ENCODE assay signal across 13 mouse cellular contexts in the genomic region with DNA sequence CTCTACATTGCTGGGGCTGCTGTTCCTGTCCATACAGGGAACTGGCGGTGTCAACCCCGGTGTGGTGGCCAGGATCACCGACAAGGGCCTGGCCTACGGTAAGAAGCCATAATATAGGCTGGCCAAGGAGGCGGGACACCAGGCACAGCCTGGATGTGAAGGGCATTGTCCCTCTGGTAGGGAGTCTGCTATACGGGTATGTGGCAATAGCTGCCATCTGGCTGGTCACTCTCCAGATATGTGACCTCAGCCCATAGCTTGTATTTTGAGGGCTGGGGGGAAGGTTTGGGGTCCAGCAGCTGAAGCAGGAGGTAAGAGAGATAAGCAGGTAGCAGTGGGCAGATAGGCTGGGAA. TPM values are rescaled to one million over a fixed set of nuclear protein-coding genes. Genes with fewer than 3 reads are reported as not detected.
DNase-seq lines count a peak whose midpoint lies in the region; ATAC-seq lines count a peak whose summit lies in the region.
"Had no signal": no experiment of that assay in that cellular context is flagged by ENCODE, and none has a peak within 500 bp of the region (broad histone marks: within the 10 kb centered on the region; RNA-seq: fewer than 3 reads in every experiment).

No protein-coding gene starts in this region.

- H3K9me3 ChIP-seq in heart, embryonic 15.5 days (replicated peaks), result no peaks in the 10 kb centered on the region
- no peaks in the 10 kb centered on the region for H3K9me3 ChIP-seq in neural tube, embryonic 11.5 days (ENCODE audit: control insufficient read depth, low read length)
- H3K9me3 ChIP-seq in neural tube, embryonic 15.5 days (replicated peaks), result no peaks in the 10 kb centered on the region
- H3K9me3 ChIP-seq in limb, embryonic 13.5 days, result no peaks in the 10 kb centered on the region

- no peak overlapping the region for H3K9ac ChIP-seq in heart, embryonic 15.5 days
- 0 out of 2 replicates have a peak overlapping the region, but pooled peaks have one; percentile 6 for H3K9ac ChIP-seq in neural tube, embryonic 11.5 days (ENCODE audit: low read length)
- no peak overlapping the region for H3K9ac ChIP-seq in neural tube, embryonic 15.5 days (replicated peaks)
- no peak overlapping the region for H3K9ac ChIP-seq in limb, embryonic 13.5 days

- DNase-seq in heart, adult 11 months, result no peak
- DNase-seq in neural tube, embryonic 11.5 days (ENCODE audit: low spot score), result peak; percentile 23
- no peak for DNase-seq in cerebellum, postnatal 4 days (ENCODE audit: low spot score in 2 of 2)
- DNase-seq in adrenal gland, postnatal 14 days, result no peak
- DNase-seq: cerebellum, postnatal 25 days; thymus, adult 2 months had no signal

- H3K27ac ChIP-seq in heart, embryonic 15.5 days, result peak overlapping the region; percentile 12
- H3K27ac ChIP-seq in neural tube, embryonic 11.5 days (ENCODE audit: low read depth, low read length), result 0 out of 2 replicates have a peak overlapping the region, but pooled peaks have one; percentile 27
- no peak overlapping the region for H3K27ac ChIP-seq in neural tube, embryonic 15.5 days (replicated peaks)
- peak overlapping the region; percentile 22; the same call in 1 of the 2 replicates for H3K27ac ChIP-seq in limb, embryonic 13.5 days
- H3K27ac ChIP-seq: layer of hippocampus, adult 2 months had no signal

- H3K4me3 ChIP-seq in heart, embryonic 15.5 days, result peak overlapping the region; percentile 1; the same call in 1 of the 2 replicates
- H3K4me3 ChIP-seq in neural tube, embryonic 11.5 days (ENCODE audit: low read depth, low read length), result no peak overlapping the region
- H3K4me3 ChIP-seq in neural tube, embryonic 15.5 days (replicated peaks), result no peak overlapping the region
- no peak overlapping the region for H3K4me3 ChIP-seq in limb, embryonic 13.5 days
- H3K4me3 ChIP-seq: layer of hippocampus, adult 2 months had no signal

- ATAC-seq in heart, embryonic 15.5 days (replicated peaks; ENCODE audit: insufficient number of reproducible peaks, insufficient read depth, low FRiP score, low read depth), result no peak
- ATAC-seq in neural tube, embryonic 11.5 days (ENCODE audit: insufficient read depth, low FRiP score, low TSS enrichment), result no peak
- ATAC-seq in neural tube, embryonic 15.5 days (ENCODE audit: low FRiP score), result no peak
- ATAC-seq in limb, embryonic 13.5 days (ENCODE audit: low FRiP score, low read depth), result 0 out of 2 replicates have a peak, but pooled peaks have one; percentile 22
- ATAC-seq in activated CD4-positive, CD25-positive, alpha-beta regulatory T cell, adult 4 months, result no peak

- peaks cover 10% of the 10 kb centered on the region for H3K4me1 ChIP-seq in heart, embryonic 15.5 days (replicated peaks)
- H3K4me1 ChIP-seq in neural tube, embryonic 11.5 days (ENCODE audit: control insufficient read depth, insufficient read depth, low read length), result no peaks in the 10 kb centered on the region
- H3K4me1 ChIP-seq in neural tube, embryonic 15.5 days, result no peaks in the 10 kb centered on the region; the same call in 1 of the 2 replicates
- peaks cover 10% of the 10 kb centered on the region for H3K4me1 ChIP-seq in limb, embryonic 13.5 days

- H3K36me3 ChIP-seq in heart, embryonic 15.5 days, result no peaks in the 10 kb centered on the region
- H3K36me3 ChIP-seq in neural tube, embryonic 11.5 days (ENCODE audit: control insufficient read depth, insufficient read depth, low read length), result no peaks in the 10 kb centered on the region
- H3K36me3 ChIP-seq in neural tube, embryonic 15.5 days, result no peaks in the 10 kb centered on the region
- no peaks in the 10 kb centered on the region for H3K36me3 ChIP-seq in limb, embryonic 13.5 days

- H3K4me2 ChIP-seq in heart, embryonic 15.5 days, result peak overlapping the region; percentile 16
- no peak overlapping the region for H3K4me2 ChIP-seq in neural tube, embryonic 11.5 days (ENCODE audit: low read depth)
- H3K4me2 ChIP-seq in neural tube, embryonic 15.5 days, result no peak overlapping the region
- no peak overlapping the region; the same call in 1 of the 2 replicates for H3K4me2 ChIP-seq in limb, embryonic 13.5 days (replicated peaks)

- no peaks in the 10 kb centered on the region for H3K27me3 ChIP-seq in heart, embryonic 15.5 days
- no peaks in the 10 kb centered on the region for H3K27me3 ChIP-seq in neural tube, embryonic 11.5 days (ENCODE audit: control insufficient read depth, insufficient read depth, low read length)
- H3K27me3 ChIP-seq in neural tube, embryonic 15.5 days (replicated peaks), result no peaks in the 10 kb centered on the region
- H3K27me3 ChIP-seq in limb, embryonic 13.5 days, result no peaks in the 10 kb centered on the region

- WGBS in heart, embryonic 15.5 days, result 37% methylated on average over 6 of the region's 6 CpGs
- WGBS in neural tube, embryonic 11.5 days, result 40% methylated on average over 6 of the region's 6 CpGs
- 46% methylated on average over 6 of the region's 6 CpGs for WGBS in neural tube, embryonic 15.5 days
- WGBS in limb, embryonic 13.5 days, result 47% methylated on average over 6 of the region's 6 CpGs

RNA-seq across cellular contexts. Expression of a gene that starts 0.4 kb away (rescaled TPM):
- polyA plus RNA-seq in heart, embryonic 15.5 days (2015; fragmentation: Nextera tagmentation; extraction: Ambion mirVana), result 11.4 and 15.8 TPM in 2 replicates
- 1.7 and 1.8 TPM in 2 replicates for polyA plus RNA-seq in neural tube, embryonic 11.5 days (2014; fragmentation: Nextera tagmentation; extraction: Ambion mirVana)
- 2.3 and 3.4 TPM in 2 replicates for polyA plus RNA-seq in neural tube, embryonic 15.5 days (2015; fragmentation: Nextera tagmentation; extraction: Ambion mirVana)
- 3.9 and 4.7 TPM in 2 replicates for polyA plus RNA-seq in limb, embryonic 13.5 days (2015; fragmentation: Nextera tagmentation; extraction: Ambion mirVana)
- 19.6 and 34.2 TPM in 2 replicates for total RNA-seq in adrenal gland, postnatal 14 days (2021)
- under 1 TPM; 0.37 to 0.41 TPM for polyA plus RNA-seq in activated CD4-positive, CD25-positive, alpha-beta regulatory T cell, adult 4 months (2017; shearing (Covaris generic))

RNA-seq across cellular contexts. Expression of a gene that starts 48.8 kb away (rescaled TPM):
- polyA plus RNA-seq in heart, embryonic 15.5 days (2015; fragmentation: Nextera tagmentation; extraction: Ambion mirVana), result not detected in 2 replicates
- not detected in 2 replicates for polyA plus RNA-seq in neural tube, embryonic 11.5 days (2014; fragmentation: Nextera tagmentation; extraction: Ambion mirVana)
- polyA plus RNA-seq in neural tube, embryonic 15.5 days (2015; fragmentation: Nextera tagmentation; extraction: Ambion mirVana), result not detected in 2 replicates
- polyA plus RNA-seq in limb, embryonic 13.5 days (2015; fragmentation: Nextera tagmentation; extraction: Ambion mirVana), result not detected in 2 replicates
- total RNA-seq in adrenal gland, postnatal 14 days (2021), result not detected in 2 replicates
- not detected for polyA plus RNA-seq in activated CD4-positive, CD25-positive, alpha-beta regulatory T cell, adult 4 months (2017; shearing (Covaris generic))
- total RNA-seq: adrenal gland, adult 8-10 months; gastrocnemius, postnatal 14 days; layer of hippocampus, adult 2 months had no signal
